Mouse (Mus musculus): ENCODE data around the gene Spaca3.

Gene Spaca3

GRCm38 (mm10) chr11:80872509-80873474 is 14.6 kb downstream of the Spaca3 start:
- DNase-seq: peak; percentile 57

- no peak for DNase-seq
Observed at GRCm38 (mm10) chr11:80877131-80877651, 19.0 kb downstream of the Spaca3 start.

GRCm38 (mm10) chr11:80878026-80878425 is 19.9 kb downstream of the Spaca3 start:
- no peak for DNase-seq

- DNase-seq: no peak
Observed at GRCm38 (mm10) chr11:80882229-80882810, 24.2 kb downstream of the Spaca3 start.

GRCm38 (mm10) chr11:80884521-80885231 is 26.5 kb downstream of the Spaca3 start:
- DNase-seq: no peak

- no peak for DNase-seq
Observed at GRCm38 (mm10) chr11:80886365-80886764, 28.2 kb downstream of the Spaca3 start.

- DNase-seq: no peak
Observed at GRCm38 (mm10) chr11:80887021-80887420, 28.9 kb downstream of the Spaca3 start.

- no peak for DNase-seq
Observed at GRCm38 (mm10) chr11:80889336-80890063, 31.3 kb downstream of the Spaca3 start.

- no peak for DNase-seq
Observed at GRCm38 (mm10) chr11:80895853-80896252, 37.7 kb downstream of the Spaca3 start.

GRCm38 (mm10) chr11:80900555-80900954 is 42.4 kb downstream of the Spaca3 start:
- no peak for DNase-seq

- no peak for DNase-seq
Observed at GRCm38 (mm10) chr11:80902664-80903063, 44.5 kb downstream of the Spaca3 start.

- no peak for DNase-seq
Observed at GRCm38 (mm10) chr11:80903426-80903825, 45.3 kb downstream of the Spaca3 start.

- no peak for DNase-seq
Observed at GRCm38 (mm10) chr11:80904559-80904958, 46.4 kb downstream of the Spaca3 start.

- DNase-seq: peak; percentile 16
Observed at GRCm38 (mm10) chr11:80906456-80906855, 48.3 kb downstream of the Spaca3 start.

GRCm38 (mm10) chr11:80907820-80908219 is 49.7 kb downstream of the Spaca3 start:
- DNase-seq: no peak

- DNase-seq: no peak
Observed at GRCm38 (mm10) chr11:80912721-80913120, 54.6 kb downstream of the Spaca3 start.

GRCm38 (mm10) chr11:80913408-80914024 is 55.4 kb downstream of the Spaca3 start:
- DNase-seq: no peak
